Mouse (Mus musculus): ENCODE measurements around the gene Creb5. TPM values are rescaled to one million over a fixed set of nuclear protein-coding genes. Genes with fewer than 3 reads are reported as not detected.

Creb5 gene
- polyA plus RNA-seq, 1 experiment from 2014 or later, result 2.8 TPM

- no peaks in the 10 kb centered on the region for H3K4me1 ChIP-seq (replicated peaks; ENCODE audit: control insufficient read depth, insufficient read depth, low read length)
- H3K4me3 ChIP-seq (ENCODE audit: low read depth, low read length), result no peak overlapping the region
- no peaks in the 10 kb centered on the region; the same call in 1 of the 2 replicates for H3K36me3 ChIP-seq (ENCODE audit: control insufficient read depth, insufficient read depth)
- TF ChIP-seq CTCF (IDR thresholded peaks at IDR 0.05; ENCODE audit: low read depth), result no peak
- H3K27ac ChIP-seq (ENCODE audit: low read depth, low read length), result no peak overlapping the region
- 91% methylated on average over 8 of the region's 8 CpGs for WGBS
- H3K9me3 ChIP-seq (ENCODE audit: control insufficient read depth), result no peaks in the 10 kb centered on the region
- H3K4me2 ChIP-seq (replicated peaks; ENCODE audit: low read depth), result no peak overlapping the region
- no peak for ATAC-seq
- H3K27me3 ChIP-seq (replicated peaks; ENCODE audit: control insufficient read depth, insufficient read depth, low read length), result no peaks in the 10 kb centered on the region
- no peak overlapping the region for H3K9ac ChIP-seq (ENCODE audit: low read depth, low read length)
Measured at GRCm38 (mm10) chr6:53680046-53680445, 393.0 kb downstream of the Creb5 start.

GRCm38 (mm10) chr6:53684416-53684815 is 397.3 kb downstream of the Creb5 start:
- 69% methylated on average over 2 of the region's 2 CpGs for WGBS
- Histone ChIP-seq H3K4me2 (replicated peaks; ENCODE audit: low read depth) (no peak overlapping the region), H3K4me3 (ENCODE audit: low read depth, low read length) (no peak overlapping the region), H3K4me1 (replicated peaks; ENCODE audit: control insufficient read depth, insufficient read depth, low read length) (no peaks in the 10 kb centered on the region), H3K9ac (ENCODE audit: low read depth, low read length) (no peak overlapping the region), H3K27me3 (replicated peaks; ENCODE audit: control insufficient read depth, insufficient read depth, low read length) (no peaks in the 10 kb centered on the region), H3K36me3 (ENCODE audit: control insufficient read depth, insufficient read depth) (no peaks in the 10 kb centered on the region; the same call in 1 of the 2 replicates), H3K27ac (ENCODE audit: low read depth, low read length) (no peak overlapping the region), H3K9me3 (ENCODE audit: control insufficient read depth) (no peaks in the 10 kb centered on the region)
- TF ChIP-seq CTCF (IDR thresholded peaks at IDR 0.05; ENCODE audit: low read depth), result no peak
- ATAC-seq, result no peak

DNA sequence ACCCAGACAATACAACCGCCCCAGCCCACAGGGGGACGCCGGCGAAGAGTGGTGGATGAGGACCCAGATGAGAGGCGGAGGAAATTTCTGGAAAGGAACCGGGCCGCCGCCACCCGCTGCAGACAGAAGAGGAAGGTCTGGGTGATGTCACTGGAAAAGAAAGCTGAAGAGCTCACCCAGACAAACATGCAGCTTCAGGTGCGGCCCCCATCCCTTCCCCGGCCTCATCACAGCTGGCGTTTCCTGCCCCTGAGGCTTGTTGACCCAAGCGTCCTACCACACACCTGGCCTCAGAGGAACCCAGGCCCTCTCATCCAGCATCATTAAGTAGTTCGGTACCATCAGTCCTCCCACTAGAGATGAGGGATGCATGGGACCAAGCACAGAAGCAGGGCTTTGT is 398.3 kb downstream of the Creb5 start:
- H3K4me1 ChIP-seq (replicated peaks; ENCODE audit: control insufficient read depth, insufficient read depth, low read length), result no peaks in the 10 kb centered on the region
- H3K9me3 ChIP-seq (ENCODE audit: control insufficient read depth), result no peaks in the 10 kb centered on the region
- no peaks in the 10 kb centered on the region; the same call in 1 of the 2 replicates for H3K36me3 ChIP-seq (ENCODE audit: control insufficient read depth, insufficient read depth)
- no peak for TF ChIP-seq CTCF (IDR thresholded peaks at IDR 0.05; ENCODE audit: low read depth)
- no peak overlapping the region for H3K9ac ChIP-seq (ENCODE audit: low read depth, low read length)
- no peaks in the 10 kb centered on the region for H3K27me3 ChIP-seq (replicated peaks; ENCODE audit: control insufficient read depth, insufficient read depth, low read length)
- H3K4me3 ChIP-seq (ENCODE audit: low read depth, low read length), result no peak overlapping the region
- WGBS, result 76% methylated on average over 14 of the region's 14 CpGs
- no peak overlapping the region for H3K4me2 ChIP-seq (replicated peaks; ENCODE audit: low read depth)
- ATAC-seq, result no peak
- no peak overlapping the region for H3K27ac ChIP-seq (ENCODE audit: low read depth, low read length)

DNA sequence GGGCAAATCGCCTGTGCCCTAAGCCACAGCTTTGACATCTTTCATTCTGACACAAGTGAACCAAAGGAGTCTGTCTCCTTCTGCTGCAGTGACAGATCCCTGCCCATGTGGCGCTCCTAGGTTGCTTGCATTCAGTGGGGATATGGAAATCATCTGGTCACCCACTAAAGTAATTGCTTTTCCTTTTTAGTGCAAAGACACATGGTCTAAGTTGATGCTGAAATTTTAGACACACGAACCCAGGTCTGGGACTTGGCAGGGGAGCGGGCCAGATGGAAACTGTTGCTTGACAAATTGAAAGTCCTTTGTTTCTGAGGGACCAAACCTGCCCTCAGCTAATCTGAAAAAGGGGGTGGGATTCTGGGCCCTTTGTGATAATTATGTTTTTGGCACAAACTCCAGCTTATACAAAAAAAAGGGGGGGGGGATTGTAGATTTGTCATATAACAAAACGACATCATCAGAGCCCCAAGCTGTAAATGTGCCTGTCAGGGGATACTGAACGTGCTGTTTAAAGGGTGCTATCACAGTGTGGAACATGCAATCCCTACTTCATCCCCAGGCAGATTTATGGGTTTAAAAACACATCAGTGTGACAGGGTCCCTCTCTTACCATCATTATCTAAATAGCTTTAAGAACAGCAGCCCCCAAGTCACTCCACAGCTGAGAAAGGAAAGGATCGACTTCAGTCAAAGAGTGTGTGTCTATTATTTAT is 401.9 kb downstream of the Creb5 start:
- TF ChIP-seq CTCF (IDR thresholded peaks at IDR 0.05; ENCODE audit: low read depth), result no peak
- Histone ChIP-seq H3K27ac (ENCODE audit: low read depth, low read length) (no peak overlapping the region), H3K4me1 (replicated peaks; ENCODE audit: control insufficient read depth, insufficient read depth, low read length) (no peaks in the 10 kb centered on the region), H3K36me3 (ENCODE audit: control insufficient read depth, insufficient read depth) (no peaks in the 10 kb centered on the region), H3K9me3 (ENCODE audit: control insufficient read depth) (no peaks in the 10 kb centered on the region), H3K9ac (ENCODE audit: low read depth, low read length) (no peak overlapping the region), H3K27me3 (replicated peaks; ENCODE audit: control insufficient read depth, insufficient read depth, low read length) (no peaks in the 10 kb centered on the region), H3K4me3 (ENCODE audit: low read depth, low read length) (no peak overlapping the region), H3K4me2 (replicated peaks; ENCODE audit: low read depth) (no peak overlapping the region)
- no peak for ATAC-seq
- WGBS, result 70% methylated on average over 7 of the region's 7 CpGs

- Histone ChIP-seq H3K9me3 (ENCODE audit: control insufficient read depth) (no peaks in the 10 kb centered on the region), H3K4me1 (replicated peaks; ENCODE audit: control insufficient read depth, insufficient read depth, low read length) (no peaks in the 10 kb centered on the region), H3K4me2 (replicated peaks; ENCODE audit: low read depth) (no peak overlapping the region), H3K27ac (ENCODE audit: low read depth, low read length) (no peak overlapping the region), H3K27me3 (replicated peaks; ENCODE audit: control insufficient read depth, insufficient read depth, low read length) (no peaks in the 10 kb centered on the region), H3K4me3 (ENCODE audit: low read depth, low read length) (no peak overlapping the region), H3K36me3 (ENCODE audit: control insufficient read depth, insufficient read depth) (no peaks in the 10 kb centered on the region), H3K9ac (ENCODE audit: low read depth, low read length) (no peak overlapping the region)
- WGBS, result 96% methylated on average over 1 of the region's 1 CpGs
- TF ChIP-seq CTCF (IDR thresholded peaks at IDR 0.05; ENCODE audit: low read depth), result no peak
- no peak for ATAC-seq
Measured at GRCm38 (mm10) chr6:53691006-53691405, 403.9 kb downstream of the Creb5 start.

DNA sequence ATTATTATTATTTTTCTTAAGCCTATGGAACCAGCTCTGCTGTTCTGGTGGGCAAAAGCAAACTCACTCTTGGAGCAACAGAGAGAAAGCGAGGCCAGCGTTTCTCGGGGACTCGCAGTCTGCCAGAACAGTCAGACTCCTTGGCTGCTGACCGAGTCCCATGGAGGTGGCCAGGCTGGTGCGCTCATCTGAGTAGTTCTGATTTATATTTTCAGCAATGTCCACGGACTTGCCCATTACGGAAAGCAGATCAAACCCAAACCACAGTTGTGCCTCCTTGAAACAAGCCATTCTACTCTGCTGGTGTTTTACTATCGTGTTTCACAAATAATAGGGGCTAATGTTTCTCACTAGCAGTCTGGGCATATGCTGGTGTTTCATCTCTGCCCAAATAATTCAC is 408.1 kb downstream of the Creb5 start:
- H3K36me3 ChIP-seq (ENCODE audit: control insufficient read depth, insufficient read depth), result no peaks in the 10 kb centered on the region
- H3K27ac ChIP-seq (ENCODE audit: low read depth, low read length), result no peak overlapping the region
- TF ChIP-seq CTCF (IDR thresholded peaks at IDR 0.05; ENCODE audit: low read depth), result no peak
- no peak overlapping the region for H3K4me2 ChIP-seq (replicated peaks; ENCODE audit: low read depth)
- no peak overlapping the region for H3K4me3 ChIP-seq (ENCODE audit: low read depth, low read length)
- ATAC-seq, result no peak
- no peak overlapping the region for H3K9ac ChIP-seq (ENCODE audit: low read depth, low read length)
- H3K27me3 ChIP-seq (replicated peaks; ENCODE audit: control insufficient read depth, insufficient read depth, low read length), result no peaks in the 10 kb centered on the region
- no peaks in the 10 kb centered on the region for H3K9me3 ChIP-seq (ENCODE audit: control insufficient read depth)
- 84% methylated on average over 9 of the region's 9 CpGs for WGBS
- no peaks in the 10 kb centered on the region for H3K4me1 ChIP-seq (replicated peaks; ENCODE audit: control insufficient read depth, insufficient read depth, low read length)

Data from intestine, postnatal 0 days (tissue).